Mouse (Mus musculus): ENCODE results near the gene Adgrf2. TPM values are rescaled to one million over a fixed set of nuclear protein-coding genes. Genes with fewer than 3 reads are reported as not detected.
A peak's percentile ranks its signal among the peaks of the same experiment; 100 is the strongest.

Adgrf2 gene
- total RNA-seq (2017), result not detected in 2 replicates

DNA sequence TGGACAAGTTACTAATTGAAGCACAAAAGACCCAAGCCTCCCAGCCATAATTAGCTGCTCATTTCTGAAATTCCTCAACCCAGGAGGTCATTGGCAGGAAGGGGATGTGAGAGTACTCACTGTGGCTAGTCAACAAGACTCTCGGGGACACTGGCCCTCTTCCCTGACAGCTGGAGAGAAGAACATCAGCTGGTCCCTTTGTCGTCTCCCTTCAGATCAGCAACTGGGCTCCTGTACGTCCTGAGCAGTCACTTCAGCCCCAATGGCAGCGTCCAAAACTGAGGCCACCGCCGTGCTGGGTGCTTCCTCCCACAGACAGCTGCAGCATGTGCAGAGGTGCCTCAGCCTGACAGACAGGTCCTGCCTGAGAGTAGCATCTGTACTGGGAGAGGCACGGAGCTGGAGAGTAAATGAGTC is at the start of gene Adgrf2:
Gene Adgrf2 (minus strand): TSS at position 379 of the 417 bp plus-strand sequence.
- no peak for ATAC-seq (ENCODE audit: extremely low read depth, insufficient number of reproducible peaks, low FRiP score, poor library complexity, severe bottlenecking)

DNA sequence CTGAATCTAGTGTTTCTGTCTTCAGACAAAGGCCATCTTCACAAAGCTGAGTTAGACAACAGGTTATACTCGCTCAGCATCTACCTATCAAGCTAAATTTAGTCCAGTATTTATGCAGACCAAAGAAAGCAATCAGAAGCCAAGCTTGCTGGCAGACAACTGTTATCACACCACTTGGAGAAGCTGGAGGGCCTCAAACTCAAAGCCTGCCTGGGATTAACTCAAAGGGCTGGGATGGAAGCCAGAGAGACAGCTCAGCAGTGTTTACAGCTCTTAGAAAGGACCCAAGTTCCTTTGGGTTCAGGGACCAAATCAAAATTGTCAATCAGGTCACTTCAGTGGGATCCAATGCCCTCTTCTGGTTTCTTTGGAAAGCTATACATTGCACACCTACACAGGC is 48.8 kb upstream of the Adgrf2 start:
- no peak for ATAC-seq (ENCODE audit: extremely low read depth, insufficient number of reproducible peaks, low FRiP score, poor library complexity, severe bottlenecking)

DNA sequence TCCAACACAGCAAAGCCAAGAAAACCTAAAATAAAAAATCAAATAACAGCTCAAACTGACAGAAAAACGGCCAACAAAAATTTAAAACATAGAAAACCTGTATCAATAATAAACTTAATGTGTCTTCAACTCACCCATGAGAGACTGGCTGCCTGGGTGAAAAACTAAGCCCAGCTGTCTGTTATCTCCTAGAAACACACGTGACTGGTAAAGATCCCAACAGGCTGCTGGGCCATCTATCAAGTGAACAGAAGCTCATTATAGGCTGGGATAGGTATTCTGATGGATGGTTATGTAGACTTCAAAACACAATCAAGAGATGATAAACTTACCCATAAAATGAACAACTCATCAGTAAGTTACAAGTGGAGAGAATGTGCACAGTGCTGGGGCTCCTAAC is 47.7 kb upstream of the Adgrf2 start:
- ATAC-seq (ENCODE audit: extremely low read depth, insufficient number of reproducible peaks, low FRiP score, poor library complexity, severe bottlenecking), result no peak

DNA sequence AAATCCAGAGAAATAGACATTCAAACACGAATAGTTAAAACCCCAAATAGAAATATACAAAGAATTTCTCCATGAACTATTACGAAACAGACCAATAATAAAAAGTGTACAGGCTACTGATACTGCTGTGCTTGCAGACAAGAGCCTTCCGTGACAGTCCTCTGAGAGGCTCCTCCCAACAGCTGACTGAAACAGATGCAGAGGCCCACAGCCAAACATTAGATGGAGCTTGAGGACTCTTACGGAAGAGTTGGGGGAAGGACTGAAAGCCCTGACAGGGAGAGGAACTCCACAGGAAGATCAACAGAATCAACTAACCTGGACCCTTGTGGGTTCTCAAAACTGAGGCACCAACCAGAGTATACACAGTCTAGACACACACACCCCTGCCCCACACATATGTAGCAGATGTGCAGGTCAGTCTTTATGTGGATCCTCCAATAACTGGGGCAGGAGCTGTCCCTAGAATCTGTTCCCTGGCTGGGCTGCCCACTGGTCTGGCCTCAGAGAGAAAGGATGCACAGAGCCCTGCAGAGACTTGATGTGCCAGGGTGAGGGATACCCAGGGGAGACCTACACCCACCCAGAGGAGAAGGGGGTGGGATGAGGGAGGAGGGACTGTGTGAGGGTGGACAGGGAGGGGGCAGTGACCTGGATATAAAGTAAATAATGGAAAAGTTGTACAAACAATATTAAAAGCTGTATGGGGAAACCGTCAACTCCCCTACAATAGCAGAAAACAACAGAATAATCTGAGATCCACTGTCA is 46.9 kb upstream of the Adgrf2 start:
- no peak for ATAC-seq (ENCODE audit: extremely low read depth, insufficient number of reproducible peaks, low FRiP score, poor library complexity, severe bottlenecking)

DNA sequence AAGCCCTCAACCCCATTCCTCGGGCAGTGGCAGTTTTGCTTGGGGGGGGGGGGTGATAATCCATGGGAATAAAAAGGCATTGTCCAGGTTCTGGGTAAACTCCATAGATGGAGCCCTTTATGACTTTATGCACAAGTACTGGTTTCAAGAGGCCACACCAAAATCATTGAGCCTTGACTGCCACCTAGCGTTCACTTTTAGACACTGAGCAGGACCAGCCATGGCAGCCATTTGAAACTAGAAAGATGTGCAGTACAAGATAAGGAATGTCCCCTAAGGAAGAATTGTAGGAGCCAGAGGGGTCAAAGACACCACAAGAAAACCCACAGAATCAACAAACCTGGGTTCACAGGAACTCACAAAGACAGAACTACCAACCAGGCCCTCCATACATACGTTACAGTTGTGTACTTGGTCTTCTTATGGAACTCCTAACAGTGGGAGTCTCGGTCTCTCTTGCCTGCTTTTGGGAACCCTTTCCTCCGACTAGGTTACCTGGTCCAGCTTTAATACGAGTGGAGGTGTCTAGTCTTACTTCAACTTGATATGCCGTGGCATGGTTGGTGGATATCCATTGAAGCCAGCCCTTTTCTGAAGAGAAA is 40.3 kb upstream of the Adgrf2 start:
- peak; percentile 46; the same call in 1 of the 2 replicates for ATAC-seq (ENCODE audit: extremely low read depth, insufficient number of reproducible peaks, low FRiP score, poor library complexity, severe bottlenecking)

DNA sequence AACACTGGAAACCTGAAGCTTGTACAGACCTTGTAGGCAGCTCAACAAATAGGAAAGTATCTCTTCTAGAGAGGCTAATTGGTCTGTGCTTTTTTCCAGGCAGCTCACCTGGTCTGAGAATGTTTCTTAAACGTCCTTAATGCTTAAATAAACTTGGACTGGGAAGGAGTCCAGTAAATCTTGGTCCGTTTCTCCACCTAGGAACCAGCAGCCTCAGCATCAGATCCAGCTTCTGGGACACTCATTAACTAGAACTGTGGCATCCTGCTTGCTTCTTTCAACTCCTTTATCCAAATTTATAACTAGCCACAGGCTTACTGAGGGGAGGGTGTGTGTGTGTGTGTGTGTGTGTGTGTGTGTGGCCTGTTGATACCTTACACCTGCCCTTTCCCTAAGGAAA is 11.8 kb upstream of the Adgrf2 start:
- no peak for ATAC-seq (ENCODE audit: extremely low read depth, insufficient number of reproducible peaks, low FRiP score, poor library complexity, severe bottlenecking)

DNA sequence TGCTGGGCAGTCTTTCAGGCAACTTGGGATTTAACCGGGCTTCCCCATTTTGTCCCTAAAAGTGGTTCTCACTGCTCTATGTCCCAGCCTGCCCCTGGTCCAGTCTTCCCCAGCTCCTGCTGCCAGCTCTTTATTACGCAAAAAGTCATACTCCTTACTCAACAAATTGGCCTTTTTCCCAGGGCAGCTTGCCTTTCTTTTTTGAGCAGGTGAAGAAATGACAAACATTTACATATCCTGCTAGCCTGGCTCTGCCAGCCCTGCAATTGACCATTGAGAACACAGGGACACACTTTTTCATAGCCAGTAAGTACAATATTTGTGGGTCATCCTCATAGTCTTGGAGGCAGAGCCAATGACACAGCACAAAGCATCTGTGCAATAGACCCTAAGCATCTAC is 10.2 kb upstream of the Adgrf2 start:
- no peak for ATAC-seq (ENCODE audit: extremely low read depth, insufficient number of reproducible peaks, low FRiP score, poor library complexity, severe bottlenecking)

DNA sequence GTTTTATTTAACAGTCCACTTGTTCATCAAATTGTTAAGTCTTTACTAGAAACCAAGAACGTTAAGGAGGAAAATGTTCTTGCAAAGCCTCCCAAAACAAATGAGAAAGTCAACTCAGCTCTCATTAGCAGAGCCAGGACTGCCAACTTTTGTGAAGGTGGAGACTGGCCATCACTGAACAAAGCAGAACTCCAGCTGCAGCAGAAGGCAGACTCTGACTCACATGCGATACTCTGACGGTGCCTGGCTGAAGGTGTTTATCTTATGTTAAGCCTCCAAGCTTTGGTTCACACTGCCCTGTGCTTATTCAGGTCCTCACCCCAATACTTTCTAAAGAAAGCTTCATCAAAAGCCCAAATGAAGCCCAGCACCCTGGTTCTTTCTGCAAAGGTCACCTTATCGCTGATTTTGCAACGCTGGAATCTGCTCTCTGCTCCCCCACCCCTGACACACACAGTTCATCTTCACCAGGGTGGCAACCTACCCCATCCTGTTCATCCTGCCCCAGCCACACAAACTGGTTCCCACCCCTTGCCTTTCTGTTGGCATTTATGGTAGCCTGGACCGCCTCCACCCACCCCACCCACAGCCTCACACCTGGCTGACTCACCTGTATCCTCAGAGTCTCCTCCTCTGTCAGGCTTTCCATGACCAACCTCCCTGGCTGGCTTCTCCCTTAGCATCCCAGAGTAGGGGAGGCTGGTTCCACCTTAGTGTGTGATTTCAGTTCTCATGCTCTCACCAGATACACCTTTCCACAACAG is 3.9 kb upstream of the Adgrf2 start:
- no peak for ATAC-seq (ENCODE audit: extremely low read depth, insufficient number of reproducible peaks, low FRiP score, poor library complexity, severe bottlenecking)

DNA sequence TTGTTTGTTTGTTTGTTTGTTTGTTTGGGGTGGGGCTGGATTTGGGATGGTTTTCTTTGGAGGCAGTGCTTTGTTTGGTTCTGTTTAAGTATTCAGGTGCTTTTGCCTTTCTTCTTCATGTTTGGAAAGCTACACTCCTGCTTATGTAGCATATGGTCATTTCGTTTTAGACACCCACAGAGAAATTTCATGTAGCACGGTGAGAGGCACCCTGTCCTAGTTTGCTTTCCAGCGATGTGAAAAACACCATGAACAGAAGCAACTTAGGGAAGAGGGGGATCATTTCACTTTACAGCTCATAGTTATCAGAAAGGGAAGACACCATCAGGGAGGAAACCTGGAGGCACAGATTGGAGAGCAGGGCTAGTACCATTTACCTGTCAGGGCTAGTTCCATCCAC is 844 bp upstream of the Adgrf2 start:
- no peak for ATAC-seq (ENCODE audit: extremely low read depth, insufficient number of reproducible peaks, low FRiP score, poor library complexity, severe bottlenecking)

DNA sequence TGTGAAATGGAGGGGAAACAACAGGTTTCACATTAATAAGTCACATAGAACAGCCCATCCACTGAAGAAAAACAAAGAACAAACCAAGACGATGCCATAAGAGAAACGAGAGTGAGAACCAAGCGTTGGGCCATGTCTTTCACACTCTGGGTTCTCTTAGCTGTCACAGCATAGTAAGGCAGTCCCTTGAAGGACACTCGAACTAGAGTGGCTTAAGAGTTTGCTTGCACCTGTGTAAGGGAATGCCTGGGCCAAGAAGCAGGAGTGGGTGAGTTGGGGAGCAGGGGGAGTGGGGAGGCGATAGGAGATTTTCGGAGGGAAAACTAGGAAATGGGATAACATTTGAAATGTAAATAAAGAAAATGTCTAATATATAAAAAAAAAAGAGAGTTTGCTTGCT is 3.2 kb downstream of the Adgrf2 start:
- no peak for ATAC-seq (ENCODE audit: extremely low read depth, insufficient number of reproducible peaks, low FRiP score, poor library complexity, severe bottlenecking)

DNA sequence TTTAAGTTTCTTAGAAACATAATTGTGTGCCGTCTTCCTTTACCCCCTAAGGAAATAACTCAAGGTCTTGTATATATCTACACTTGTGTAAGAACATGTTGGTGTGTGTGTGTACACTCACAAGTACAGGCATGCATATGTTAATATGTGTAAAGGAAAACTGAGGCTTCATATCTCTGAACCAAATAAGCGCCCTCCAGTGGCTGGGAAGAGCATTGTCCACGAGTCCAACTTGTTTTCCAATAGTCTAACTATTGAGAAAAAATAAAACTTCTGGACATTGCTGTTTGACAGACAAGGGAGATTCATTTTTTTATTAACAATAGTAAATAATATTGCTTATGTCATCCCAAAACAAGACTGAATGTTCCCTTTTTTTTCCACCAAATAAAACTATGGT is 24.8 kb downstream of the Adgrf2 start:
- no peak for ATAC-seq (ENCODE audit: extremely low read depth, insufficient number of reproducible peaks, low FRiP score, poor library complexity, severe bottlenecking)

DNA sequence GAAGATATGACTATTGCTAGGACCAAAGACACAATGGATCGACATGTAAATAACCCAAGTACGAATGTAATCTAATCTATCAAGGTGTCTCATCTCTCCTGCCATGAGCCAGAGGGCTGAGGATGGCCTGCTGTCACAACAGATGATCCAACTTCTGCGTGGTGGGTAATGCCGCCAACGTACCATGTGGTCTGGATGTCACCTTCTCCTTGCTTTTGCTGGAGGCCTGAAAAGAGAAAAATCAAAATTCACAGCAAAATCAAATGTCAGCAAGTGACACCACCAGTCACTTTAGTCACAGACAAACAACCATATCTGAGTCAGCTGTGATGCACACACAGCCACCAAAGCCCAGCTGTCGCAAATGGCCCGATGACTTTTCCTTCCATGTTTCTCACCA is 27.0 kb downstream of the Adgrf2 start:
- no peak for ATAC-seq (ENCODE audit: extremely low read depth, insufficient number of reproducible peaks, low FRiP score, poor library complexity, severe bottlenecking)

DNA sequence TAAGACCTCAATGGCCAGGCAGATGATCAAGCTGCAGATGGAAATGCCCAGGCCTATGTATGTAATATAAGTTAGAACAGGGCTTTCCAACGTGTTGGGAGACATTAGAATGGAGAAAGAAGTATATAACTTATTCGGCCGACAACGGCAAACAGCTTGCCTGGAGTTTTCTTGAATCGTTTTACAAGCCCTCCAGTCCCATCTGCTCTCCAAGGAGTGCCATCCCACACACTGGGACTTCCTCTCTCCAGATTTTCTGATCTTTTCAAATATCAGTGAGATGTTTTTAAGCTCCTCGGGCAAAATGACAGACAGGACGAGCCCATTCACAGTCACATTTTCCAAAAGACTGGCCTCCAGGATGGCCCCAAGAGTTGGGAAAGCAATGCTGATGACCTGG is 31.3 kb downstream of the Adgrf2 start:
- ATAC-seq (ENCODE audit: extremely low read depth, insufficient number of reproducible peaks, low FRiP score, poor library complexity, severe bottlenecking), result no peak

DNA sequence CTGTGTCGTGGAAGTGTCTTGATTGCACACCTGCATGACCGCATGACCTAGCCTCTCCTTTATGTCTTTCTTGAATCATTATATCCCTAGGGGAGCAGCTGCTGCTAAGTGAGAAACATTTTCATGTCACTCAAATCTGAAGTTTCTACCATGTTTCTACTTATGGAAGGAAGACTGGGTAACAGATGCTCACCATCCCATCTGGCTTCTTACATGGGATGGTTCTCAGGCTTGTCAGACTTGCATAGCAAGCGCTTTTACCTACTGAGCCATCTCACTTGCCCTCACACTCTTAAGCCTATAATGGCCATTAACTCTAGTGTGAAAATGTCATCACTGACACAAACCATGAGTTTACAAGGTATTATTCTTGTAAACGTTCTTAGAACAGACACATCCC is 36.4 kb downstream of the Adgrf2 start:
- no peak for ATAC-seq (ENCODE audit: extremely low read depth, insufficient number of reproducible peaks, low FRiP score, poor library complexity, severe bottlenecking)

DNA sequence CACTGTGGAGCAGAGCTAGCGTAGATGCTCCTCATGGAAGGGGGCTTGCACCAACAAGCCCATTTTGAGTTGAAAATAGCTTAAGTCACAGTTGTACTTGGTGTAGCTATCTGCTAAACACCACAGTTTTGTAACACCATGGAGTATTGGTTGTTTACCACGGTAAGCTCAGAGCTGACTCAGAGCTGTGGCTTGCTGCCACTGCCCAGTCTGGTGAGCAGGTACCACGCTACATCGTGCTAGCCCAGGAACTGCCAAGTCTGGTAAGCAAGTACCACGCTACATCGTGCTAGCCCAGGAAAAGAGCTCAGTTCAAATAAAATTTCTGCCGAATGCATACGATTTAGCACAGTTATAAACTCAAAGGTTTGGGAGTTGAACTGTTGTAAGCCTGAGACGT is 39.8 kb downstream of the Adgrf2 start:
- no peak for ATAC-seq (ENCODE audit: extremely low read depth, insufficient number of reproducible peaks, low FRiP score, poor library complexity, severe bottlenecking)

DNA sequence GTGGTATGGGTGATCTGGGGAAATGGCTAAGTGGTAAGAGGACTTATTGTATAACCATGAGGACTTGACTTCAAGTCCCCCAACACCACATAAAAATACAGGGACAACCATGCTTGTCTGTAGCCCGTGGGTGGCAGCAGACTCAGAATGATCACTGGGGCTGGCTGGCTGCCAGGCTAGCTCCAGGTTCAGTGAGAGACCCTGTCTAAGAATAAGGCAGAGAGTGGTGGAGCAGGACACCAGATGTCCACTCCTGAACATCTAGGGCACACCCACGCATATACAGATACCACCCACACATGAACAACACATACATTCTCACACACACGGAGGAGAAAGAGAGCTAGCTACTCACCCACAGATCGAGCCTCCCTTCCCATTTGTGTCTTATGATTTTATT is 47.2 kb downstream of the Adgrf2 start:
- ATAC-seq (ENCODE audit: extremely low read depth, insufficient number of reproducible peaks, low FRiP score, poor library complexity, severe bottlenecking), result no peak

DNA sequence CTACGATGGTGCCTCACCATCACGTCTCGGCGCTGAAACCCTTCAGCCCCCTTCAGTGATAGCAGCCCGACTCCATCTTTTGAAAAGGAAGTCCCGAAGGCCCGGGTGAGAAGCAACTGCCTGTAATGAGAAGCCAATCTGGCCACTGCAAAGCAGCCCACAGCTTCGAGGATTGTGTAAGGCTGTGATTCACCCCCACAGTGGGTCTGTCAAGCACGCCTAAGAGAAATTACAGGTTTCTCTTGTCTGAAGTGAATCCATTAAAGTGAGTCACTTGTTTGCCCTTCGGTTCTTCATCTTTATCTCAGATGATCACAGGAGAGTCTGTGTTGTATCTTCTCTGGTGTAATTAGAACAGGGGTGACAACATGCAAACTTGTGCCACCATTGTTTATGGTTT is 49.8 kb downstream of the Adgrf2 start, which contains the start of gene Adgrf4:
Gene Adgrf4 (minus strand): TSS at position 149 of the 400 bp plus-strand sequence.
- ATAC-seq (ENCODE audit: extremely low read depth, insufficient number of reproducible peaks, low FRiP score, poor library complexity, severe bottlenecking), result no peak

DNA sequence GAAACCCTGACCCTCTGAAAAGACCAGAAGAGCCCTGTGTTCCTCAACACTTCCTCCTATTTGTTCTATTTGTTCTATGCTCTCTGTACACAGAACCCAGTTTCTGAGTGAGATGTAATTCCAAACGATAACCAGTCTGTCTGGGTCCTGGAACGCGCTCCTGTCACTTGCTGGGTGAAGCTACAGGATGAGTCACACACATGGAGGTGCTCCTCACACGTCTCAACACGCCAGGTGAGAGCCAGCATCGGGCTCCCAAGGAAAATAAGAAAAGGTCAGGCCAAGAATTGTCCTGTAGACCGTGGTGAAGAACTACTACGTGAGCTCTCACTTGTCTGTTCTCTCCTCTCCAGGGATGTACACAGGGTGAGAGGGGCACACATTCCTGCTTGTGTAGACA is 51.4 kb downstream of the Adgrf2 start:
- no peak for ATAC-seq (ENCODE audit: extremely low read depth, insufficient number of reproducible peaks, low FRiP score, poor library complexity, severe bottlenecking)

Data from neutrophil, adult 5-6 weeks (primary cell).